Mouse (Mus musculus) A20 (cell line): ENCODE data around the gene Slc30a7.

Experiments used
- DNase-seq: peaks from one replicate; pipeline ENCODE4 v3.0.0-alpha.2; 2011; ENCODE audit warnings: low read depth, low spot score

Slc30a7 gene

DNA sequence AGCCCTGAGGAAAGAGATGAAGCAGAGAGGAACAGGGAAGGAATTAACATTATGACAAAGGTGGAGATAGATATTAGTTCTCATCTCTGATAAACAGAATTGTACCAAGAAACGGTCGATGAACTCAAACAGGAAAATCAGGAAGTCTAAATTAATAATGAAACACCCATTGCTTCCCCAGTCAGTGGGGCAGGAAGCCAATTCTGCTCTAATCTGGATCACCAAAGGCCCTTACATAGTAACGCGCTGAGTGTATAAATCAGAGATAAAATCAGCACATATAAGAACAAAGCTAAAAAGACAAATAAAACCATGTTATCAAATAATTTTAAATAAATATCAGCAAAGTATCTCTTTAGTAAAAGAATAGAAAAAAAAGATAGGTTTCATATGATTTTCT is 15.1 kb downstream of the Slc30a7 start:
- DNase-seq = peak; percentile 24

DNA sequence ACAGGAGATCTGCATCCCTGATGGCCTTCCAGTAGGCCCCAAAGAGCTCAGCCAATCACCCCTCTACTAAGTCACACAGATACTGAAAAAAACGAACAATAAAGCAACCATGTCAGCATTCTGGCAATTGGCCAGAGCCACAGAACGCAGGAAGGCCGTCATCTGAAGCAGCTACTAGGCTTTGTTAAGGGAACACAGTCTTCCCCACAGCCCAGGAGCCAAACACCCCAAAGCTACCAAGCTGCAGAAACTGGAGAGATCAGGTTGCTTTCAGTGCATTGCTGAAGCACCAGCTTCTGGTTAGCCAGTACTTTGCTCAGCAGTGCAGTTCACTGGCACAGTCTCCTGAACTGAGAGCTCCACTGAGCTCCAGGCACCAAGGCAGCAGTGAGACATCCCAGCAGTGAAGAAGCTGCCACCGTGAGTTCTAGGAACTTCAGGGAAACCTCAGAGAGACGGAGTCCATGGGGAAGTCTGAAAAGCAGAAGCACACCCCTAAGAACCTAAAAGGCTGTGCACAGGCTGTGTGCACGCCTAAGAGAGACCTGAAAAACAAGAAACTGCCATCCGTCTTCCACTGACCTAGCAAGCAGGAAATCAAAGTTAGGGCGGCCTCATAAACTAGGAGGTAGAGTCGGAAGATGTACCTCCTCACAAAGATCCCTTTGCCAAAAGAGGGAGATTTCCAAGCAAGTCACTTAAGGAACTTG is 21.9 kb downstream of the Slc30a7 start:
- no peak for DNase-seq

DNA sequence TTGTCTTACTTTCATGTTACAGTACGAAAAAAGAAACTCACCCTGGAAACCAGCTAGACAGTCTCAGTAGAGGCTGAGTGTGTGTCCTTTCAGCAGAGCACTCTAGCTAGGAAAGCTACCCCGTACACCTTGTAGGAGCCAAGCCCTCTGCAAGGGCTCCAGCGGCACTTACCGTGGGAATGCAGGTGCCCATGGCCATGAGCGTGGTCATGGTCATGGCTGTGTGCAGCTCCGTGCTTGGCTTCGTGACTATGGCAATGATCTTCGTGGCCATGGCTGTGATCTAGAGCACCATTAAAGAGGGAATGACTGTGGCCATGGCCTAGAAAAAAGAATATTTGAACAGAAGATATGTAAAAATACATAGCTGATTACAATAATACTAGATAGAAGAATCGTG is 22.6 kb downstream of the Slc30a7 start:
- no peak for DNase-seq

DNA sequence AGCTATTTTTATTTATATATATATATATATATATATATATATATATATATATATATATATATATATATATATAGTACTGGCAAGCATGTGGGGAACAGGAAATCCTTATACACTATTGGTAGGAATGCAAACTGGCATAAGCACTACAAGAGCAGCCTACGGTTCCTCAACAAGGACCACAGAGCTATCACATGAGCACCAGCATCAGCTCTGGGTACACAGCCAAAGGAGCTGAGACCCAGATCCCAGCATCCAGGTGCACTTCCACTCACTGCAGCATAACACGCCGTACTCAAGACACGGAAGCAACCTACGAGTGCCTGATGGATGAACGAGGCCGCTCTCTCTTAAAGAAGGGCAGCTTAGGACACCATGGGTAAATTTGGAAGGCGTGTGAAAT is 24.0 kb downstream of the Slc30a7 start:
- DNase-seq = no peak

DNA sequence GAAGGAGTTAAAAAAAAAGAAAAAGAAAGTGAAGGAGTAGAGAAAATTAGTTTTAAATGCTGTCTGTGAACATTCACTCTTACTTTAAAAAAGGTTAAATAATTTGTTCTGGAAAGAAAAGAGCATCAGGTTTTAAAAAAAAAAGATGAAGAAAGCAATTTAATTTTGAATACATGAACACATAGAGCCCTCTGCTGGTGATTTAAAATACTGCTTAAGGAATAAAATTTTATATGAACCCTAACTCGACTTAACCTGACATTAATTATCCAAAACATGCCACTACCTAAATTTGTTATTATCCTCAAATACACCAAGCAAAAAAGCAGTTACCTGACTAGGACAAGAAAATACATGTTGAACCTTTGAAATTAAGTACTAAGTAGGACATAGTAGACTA is 28.2 kb downstream of the Slc30a7 start:
- peak; percentile 39 for DNase-seq

DNA sequence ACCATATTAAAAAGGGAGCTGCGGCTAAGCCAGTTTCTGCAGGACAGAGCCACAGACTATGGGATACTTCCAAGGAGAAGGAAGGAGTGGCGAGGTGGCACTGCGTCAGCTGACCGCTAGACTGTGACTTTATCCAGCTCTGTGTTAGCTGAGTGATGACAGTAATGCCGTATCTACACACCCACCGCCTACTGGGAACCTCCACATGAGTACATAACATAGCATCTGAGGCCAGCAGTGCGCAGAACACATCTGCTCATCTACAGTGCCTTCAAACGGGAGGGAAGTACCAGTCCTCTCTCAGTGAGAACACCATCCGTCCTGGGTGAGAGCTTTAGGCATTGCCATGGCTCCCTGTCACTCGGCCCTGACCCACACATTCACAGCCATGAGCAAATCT is 32.2 kb downstream of the Slc30a7 start:
- DNase-seq = no peak

DNA sequence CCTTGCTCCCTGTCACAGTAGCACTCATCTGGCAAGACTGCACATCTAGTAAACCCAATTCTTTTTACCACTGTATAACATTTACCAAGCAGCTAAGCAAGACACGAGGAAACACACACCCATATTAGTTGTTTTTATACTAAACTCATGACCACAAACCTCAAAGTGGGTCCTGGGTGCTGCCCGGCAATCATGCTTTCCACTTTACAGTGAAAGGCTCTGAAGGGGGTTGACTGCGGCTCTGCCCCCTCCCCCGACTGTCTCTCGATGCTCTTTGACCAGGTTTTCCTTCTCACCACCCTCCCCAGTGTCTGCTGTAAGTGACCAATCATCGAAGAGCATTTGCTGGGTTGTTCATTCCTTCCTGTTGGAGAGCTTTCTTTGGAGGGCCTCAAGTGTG is 33.0 kb downstream of the Slc30a7 start:
- no peak for DNase-seq

DNA sequence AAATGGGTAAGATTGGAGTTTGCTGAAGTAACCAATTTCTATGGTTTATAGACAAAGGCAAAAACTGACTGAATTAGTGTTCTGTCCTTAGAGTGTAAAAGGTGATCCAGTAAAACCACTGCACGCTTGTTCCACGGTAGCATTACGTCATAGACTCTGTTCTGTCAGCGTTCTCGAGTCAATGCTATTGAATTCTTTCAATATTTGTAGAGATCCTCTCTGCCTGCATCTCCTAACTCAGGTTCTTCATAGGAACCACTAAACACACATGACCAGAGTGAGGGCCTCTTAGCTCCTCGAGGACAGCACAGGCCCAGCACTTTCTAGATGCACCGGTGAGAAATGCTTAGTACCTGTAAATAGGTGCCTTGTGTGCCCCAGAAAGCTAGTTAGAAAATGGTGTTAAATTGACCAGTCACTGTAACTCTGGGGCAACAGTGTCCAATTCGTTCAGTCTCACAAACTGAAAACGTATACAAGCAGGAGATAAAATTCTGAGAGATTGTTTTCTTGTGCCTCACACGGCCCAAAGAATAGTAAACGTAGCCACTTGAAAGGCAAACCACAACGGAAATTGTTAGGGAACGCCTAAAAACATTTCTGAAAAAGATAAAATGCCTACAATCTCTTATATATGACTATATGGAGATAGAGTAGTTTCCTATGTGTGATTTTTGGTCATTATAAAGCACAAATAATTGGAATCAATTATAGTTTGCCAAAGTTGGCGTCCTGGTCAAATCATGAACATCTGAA is 35.1 kb downstream of the Slc30a7 start:
- DNase-seq = no peak

DNA sequence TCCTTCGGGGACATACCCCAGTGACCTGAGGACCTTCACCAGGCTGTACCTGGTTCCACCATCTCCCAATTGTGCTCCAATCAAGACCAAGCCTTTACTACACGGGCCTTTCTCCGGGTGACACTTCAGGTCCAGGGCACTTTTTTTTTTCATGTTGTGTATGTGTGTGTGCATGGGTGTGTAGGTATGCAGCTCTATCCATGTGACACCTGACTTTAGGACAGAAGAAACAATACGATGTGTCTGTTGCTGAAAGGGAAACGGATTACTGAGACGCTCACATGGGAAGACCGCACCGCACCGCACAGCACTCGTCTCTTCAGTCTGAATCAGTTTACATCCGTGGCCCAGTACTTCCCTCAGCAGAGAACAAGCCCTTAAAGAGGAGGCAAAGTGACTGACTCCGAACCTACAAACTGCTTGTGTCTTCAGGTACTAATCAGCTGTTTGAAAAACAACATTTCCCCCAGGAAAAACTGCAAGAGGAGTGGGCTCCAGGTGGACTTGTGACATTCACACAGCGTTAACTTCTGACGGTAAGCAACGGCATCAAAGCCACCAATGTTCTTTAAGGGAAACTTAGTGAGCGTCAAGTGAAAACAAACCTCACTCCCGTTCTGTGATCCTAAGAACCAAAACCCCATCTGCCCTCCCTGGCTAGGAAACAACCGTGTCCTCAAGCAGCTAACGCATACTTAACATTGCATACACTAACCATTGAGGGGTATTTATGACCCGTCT is 36.0 kb downstream of the Slc30a7 start:
- DNase-seq = no peak

DNA sequence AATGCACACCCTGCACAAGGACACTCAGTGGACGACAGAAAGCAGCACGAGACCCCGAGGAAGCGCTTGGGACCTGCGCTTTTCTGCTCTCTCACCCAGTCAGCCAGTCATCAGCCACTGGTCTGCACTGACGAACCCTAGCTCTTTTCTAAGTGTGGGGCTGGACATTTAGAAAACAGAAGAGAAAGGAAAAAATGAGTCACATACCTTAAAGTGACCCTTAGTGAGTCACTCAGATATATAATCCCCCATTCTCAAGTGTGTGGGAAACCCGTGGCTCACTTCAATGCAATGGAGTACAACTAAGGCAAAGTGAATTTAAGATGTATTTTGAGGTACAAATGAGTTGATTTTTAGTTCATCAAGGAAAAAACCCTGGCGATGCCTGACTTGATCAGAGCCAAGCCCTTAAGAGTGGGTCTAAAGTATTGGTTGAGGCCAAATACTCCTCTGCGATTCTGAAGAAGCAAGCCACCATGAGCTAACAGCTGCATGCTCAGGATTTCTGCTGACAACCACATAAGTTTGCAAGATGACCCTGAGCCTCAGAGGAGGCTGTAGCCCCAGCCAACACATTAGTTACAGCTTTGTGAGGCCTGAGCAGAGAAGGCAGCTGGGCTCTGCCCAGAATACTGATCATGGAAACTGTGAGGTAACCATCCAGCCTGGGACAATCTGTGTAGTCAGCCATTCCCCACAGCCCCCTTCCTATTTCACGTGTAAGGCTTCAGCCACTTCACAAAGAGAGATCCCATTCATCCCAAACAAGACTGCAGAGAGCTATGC is 38.3 kb downstream of the Slc30a7 start:
- no peak for DNase-seq

DNA sequence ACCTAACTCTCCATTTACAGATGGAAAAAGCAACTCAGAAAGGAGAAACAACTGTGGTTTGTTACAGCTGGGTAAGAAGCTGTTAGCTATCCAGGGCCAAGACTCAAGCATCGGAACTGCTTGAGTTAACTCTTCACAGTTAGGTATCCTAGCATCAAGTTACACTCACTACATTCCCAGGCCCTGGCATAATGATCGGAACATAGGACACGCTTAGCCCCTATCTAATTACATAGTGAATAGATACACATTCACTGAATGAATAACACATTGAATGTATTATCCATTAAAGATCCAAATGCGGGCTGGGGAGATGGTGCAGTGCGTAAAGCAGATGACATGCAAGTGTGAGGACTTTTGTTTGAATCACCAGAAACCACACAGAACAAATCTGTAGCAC is 43.1 kb downstream of the Slc30a7 start:
- no peak for DNase-seq

DNA sequence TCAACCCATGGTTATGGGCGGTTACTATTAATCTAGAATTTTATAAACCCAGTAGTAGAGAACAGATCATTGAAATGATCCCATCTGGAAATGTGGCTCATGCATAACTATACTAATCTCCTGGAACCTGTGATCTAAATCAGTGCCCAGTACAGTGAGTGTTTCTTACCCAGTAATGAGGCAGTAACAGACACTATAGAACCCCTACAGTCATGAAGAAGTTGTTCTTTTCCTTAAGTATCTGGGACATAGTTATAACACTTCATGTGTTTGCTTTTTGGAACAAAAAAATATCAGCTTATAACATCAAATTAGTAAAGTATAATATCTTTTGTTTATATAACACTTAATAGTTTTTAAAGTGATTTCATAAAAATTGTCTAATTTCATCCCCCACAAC is 43.6 kb downstream of the Slc30a7 start:
- DNase-seq = no peak

DNA sequence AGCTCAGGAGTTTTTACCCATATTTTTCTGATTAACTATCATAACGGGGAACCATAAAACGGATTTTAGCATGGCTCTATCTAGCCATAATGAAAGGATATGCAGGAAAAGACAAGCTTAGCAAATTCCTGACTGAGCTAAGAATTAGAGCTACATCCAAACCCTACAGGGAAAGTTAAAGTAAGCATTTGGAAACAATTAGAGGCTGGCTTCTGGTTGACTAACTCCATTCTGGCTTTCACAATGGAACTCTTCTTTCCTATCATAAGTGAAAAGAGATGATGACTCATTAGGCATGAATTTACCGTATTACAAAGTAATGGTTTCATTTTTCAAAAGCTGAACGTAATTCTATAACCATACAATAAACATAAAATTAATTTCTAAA is 45.2 kb downstream of the Slc30a7 start:
- DNase-seq = no peak

DNA sequence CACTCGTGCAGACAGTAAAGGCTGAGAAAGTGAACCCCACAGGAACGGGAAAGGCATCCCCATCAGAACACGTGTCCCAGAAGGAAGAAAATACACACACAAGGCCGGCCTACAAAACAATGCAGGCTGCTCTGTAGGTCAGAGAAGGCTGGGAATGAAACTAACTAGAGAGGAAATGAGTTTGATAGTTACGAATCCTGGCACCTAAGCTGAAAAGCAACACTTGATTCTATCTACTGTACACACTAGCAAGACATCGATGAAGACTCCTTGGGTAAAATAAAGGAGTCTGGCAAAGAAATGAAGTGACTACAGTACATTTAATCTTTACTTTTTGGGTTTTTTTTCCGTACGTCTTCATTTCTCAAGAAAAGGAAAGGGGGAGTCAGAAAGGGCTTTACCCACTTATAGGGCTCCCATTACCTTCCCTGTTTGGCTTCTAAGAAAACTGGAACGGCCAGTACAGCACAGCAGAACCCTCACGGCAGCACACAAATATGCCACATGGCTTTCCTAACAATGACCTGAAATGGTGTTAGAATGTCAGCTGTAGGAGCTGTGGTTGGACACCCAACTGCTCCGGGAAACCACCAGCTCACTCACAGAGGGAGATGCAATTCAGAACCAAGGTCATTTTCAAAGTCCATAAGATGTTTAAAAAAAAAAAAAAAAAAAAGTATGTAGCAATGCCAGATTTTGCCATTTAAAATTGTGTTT is 45.7 kb downstream of the Slc30a7 start:
- no peak for DNase-seq

DNA sequence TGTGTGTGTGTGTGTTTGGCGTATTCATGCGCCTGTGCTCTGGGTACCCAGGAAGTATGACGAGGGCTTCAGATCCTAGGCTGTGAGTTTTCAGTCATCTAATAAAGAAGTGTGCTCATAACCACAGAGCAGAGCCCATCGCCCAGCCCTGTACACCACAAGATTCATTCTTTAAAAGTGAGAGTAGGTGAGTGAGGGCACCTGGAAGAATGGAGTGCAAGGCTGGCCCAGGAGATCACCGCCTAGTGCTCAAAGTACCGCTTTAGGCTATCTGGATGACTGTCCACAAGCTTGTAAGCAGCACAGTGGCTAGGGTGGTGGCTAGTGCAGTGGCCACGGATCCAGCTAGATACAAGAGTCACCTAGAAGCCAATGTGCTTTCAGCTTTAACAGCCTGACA is 50.0 kb downstream of the Slc30a7 start:
- no peak for DNase-seq

DNA sequence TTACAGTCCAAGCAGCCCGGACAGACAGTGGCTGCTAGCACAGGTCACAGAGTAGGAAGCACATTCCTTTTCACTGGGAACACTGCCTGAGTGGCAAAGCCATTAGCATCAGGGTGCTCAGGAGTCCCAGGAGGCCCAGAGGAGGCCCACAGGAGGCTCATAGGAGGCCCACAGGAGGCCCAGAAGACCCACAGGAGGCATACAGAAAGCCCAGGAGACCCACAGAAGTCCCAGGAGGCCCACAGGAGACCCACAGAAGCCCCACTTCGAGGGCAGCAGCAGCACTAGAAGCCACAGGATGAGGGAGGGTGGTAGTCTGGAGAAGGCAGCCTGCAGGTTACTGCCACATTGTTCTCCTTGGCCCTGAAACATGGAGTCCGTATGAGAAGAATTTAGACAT is 54.1 kb downstream of the Slc30a7 start:
- peak; percentile 13 for DNase-seq

DNA sequence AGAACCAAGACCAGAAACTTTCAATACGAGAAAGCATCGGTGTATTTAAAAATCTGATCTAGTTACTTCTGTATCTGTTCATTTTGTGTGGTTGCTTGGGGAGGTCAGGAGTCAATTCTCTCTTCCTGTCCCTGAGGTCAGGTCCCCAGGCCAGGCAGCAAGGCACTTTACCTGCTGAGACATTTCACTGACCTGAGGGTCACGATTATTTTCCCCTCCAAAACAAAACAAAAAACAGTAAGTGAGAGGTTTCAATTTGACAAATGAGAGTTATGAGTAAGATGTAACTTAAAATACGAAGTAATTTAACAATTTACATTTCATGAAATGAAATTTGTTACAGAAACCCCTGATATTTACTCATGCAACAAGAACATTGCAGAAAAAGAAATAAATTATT is 54.9 kb downstream of the Slc30a7 start:
- peak; percentile 41 for DNase-seq

DNA sequence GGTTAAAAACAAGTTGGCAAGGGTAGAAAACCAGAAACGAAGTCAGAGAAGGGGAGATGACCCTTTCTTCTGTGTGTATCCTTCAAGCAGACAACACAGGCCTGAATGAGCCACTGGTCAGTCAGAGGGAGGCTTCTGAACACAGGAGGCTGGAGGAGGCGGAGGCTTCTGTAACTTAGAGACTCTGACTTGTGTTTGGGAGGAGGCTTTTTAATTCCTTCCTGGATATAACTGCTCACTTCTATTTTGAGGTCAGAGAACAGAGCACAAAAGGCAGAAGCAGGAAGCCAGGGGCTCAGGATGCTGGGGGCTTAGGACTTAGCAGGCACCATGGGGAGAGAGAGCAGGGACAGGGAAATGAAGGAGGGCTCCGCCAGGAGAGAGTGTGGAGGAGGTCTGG is 56.0 kb downstream of the Slc30a7 start:
- DNase-seq = no peak

DNA sequence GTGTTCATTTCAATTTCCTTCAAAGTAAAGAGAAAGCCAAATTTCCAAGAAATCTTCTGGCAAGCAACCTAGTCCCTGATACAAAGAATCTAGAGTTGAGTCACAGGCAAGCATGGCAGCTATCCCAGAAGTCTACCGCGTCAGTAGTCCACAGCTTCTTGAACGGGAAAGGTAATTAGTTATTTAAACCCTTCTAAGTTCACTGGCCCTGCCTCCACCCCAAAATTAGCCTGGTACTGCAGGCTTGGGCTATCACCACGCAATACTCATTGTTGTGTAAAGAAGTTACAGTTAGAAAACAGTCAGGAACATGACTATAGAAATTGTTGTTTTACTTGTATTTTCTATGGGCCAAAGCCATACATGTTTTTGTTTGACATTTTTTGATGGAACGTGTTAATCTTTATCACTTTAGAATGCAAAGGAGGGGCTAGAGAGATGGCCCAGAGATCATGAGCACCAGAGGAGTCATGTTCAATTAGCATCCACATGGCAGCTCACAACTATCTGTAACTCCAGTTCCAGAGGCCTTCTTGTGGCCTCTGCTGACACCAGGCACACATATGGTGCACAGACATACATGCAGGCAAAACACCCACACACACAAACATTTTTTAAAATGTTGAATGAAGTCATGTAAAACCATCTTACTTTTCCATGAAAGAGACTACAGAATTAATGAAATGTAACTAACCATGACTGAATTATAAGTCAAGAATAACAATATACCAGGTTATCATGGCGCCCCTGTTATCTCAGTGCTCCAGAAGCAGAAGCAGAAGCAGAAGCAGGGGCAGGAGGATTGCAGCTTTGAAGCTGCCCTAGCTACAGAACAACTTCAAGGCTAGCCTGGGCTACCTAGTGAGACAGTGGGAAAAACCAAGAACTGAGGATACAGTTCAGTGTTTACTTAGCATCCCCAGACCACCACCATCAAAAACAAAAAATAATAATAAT is 57.0 kb downstream of the Slc30a7 start:
- no peak for DNase-seq
